Mouse (Mus musculus) lung, postnatal 36 days (tissue): Measurements from ENCODE around the gene Mapk14.
"Not testable (repeated sequence)": the region's sequence is repeated elsewhere in the genome, so short reads cannot be mapped to it uniquely, and the experiment has no call there.

Experiments
- DNase-seq: peaks from one replicate; pipeline ENCODE4 v3.0.0; 2022; ENCODE audit warnings: mixed read lengths

Gene Mapk14

GRCm38 (mm10) chr17:28698672-28699071, 7.5 kb downstream of the Mapk14 start:
- no peak for DNase-seq

GRCm38 (mm10) chr17:28699789-28700188, 8.7 kb downstream of the Mapk14 start:
- no peak for DNase-seq

- no peak for DNase-seq
Observed at GRCm38 (mm10) chr17:28701171-28701570, 10.0 kb downstream of the Mapk14 start.

DNA sequence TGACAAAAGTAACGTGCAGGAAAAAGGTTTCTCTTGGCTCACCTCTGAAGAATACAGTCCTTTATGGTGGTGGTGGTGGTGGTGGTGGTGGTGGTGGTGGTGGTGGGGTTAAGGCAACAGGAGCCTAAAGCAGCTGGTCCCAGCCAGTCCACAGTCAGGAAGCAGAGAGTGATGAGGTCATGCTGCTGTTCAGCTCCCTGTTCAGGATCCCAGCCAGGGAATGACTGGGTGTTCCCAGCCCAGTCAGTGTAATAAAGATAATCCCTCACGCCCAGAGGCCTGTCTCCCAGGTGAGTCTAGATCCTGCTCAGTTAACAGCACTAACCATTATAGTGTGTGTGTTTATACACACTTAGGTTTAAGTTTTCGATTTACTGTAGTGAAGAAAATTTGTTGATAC, 10.6 kb downstream of the Mapk14 start:
- no peak for DNase-seq

DNA sequence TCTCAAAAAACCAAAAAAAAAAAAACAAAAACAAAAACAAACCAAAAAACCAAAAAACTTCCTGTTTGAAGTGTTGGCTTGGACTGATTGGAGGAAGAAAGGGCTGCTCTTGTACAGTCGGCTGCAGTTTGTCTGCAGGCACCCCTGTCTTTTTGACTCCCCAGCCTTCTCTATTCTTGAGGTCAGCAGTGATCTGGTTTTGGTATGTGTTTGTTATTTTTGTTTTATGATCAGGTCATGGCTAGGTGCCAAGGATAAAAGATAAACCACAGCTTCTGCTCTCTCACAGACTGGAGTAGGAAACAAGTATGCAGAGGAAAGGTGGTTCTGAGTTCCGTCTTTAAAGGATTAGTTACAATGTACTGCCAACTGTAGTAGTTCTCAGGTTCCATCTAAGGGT, 11.5 kb downstream of the Mapk14 start:
- peak; percentile 74 for DNase-seq

GRCm38 (mm10) chr17:28706697-28707096, 15.6 kb downstream of the Mapk14 start:
- DNase-seq = no peak

DNA sequence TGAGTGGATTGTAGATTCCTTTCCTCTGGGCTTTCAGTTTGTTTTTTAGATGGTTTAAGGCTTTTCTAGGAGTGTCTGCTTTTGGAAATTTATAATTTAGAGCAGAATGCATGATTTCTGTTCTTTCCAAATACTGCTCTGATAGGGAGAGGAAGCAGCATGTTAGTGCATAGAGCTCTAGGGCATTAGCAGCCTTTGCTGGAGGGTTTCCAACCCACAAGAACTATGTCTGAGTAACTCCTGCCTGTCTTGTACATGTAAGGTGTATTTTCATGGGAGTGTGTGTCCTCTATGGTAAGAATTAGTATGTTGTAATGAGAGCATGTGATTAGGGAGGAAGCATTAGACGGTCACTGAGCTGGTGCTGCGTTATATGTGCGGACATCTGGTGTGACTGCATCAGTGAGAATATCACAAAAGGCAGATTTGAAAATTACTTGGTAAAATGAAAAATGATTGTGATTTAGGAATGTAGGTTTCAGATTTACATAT, 16.1 kb downstream of the Mapk14 start:
- no peak for DNase-seq

GRCm38 (mm10) chr17:28707816-28708215, 16.7 kb downstream of the Mapk14 start:
- DNase-seq = no peak

DNA sequence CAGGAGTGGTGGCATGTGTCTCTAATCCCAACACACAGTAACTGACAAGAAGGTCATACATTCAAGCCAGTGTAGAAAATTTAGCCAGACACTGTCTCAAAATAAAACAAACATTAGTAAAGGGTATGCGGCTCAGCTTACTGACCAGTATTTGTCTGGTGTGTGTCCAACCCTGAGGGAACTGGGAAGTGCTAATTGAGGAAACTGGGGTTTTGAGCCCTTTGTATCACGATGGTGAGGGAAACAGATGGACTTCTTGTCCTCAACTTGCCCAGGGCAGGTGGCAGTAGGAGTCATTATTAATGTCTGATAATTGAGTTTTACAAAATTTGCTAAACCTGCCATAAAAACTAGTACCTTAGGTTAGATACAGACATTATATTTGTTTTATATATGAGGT, 17.9 kb downstream of the Mapk14 start:
- DNase-seq = no peak

DNA sequence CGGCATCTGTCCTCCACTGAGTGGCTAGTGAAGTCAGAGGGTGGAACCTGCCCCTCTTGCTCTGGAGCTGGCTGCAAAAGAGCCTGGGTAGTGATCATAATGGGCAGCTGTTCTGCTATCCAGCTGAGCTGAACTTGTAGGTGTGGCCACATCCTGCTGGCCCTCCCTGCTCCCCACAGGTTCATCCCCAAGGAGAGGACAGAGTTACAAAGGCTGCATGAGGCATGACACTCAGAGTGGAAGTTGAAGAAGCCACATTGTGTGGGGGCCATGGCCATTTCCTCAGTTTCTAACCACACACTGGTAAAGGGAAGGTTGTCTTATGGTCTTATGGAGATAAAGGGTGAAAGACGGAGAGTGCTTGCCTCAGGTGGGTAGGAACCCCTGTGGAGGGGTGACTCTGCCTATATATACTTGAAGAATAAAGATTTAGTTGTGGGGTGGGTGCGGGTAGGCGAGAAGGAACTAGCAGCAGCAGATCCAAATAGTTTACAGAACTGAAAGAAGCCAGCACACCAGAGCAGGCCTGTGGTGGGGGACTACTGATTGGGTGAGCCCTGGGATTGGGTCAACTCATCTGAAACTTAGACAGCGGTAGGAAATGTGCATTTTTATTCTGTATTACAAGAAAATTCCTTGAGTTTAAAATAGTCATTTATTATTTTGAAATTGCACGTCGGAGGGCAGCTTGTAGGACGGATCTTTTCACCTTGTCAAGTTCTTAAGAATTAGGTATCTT, 18.6 kb downstream of the Mapk14 start:
- DNase-seq = peak; percentile 36

DNA sequence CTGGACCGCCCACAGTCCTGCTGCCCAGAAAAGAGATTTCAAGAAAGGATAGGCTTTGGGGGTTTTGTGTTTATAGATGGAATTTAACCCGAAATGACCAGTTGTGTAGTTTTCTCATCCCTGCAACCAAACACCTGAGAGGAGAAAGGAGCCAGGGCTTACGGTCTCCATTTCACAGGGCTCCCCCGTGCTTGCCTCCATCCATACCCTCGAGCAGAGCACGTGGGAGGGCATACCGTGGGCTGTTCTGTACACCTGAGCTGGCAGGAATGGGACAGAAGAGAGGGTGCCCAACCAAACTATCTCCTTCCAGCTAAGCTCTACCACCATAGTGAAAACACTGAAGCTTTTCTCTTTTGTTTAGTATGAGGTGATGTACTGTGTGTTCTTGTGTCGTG, 19.2 kb downstream of the Mapk14 start:
- DNase-seq = no peak

- no peak for DNase-seq
Observed at GRCm38 (mm10) chr17:28711237-28711636, 20.1 kb downstream of the Mapk14 start.

DNA sequence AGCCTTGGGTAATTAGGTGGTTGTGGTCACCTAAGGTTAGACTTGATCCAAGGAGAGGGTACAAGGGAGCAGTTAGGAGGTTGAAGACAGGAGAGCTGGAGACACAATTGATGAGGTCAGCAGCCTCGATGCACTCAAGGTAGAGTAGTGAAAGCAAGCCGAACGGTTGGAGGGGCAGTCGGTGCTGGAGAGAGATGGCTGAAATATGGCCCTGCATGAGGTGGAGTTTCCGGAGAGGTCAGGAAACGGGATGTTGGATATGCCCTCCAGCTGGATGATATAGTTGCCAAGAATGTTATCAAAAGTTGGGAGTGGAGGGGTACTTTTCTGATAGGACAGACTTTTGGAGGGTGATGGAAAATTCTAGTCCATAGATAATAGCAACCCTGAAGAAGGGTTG, 21.2 kb downstream of the Mapk14 start:
- DNase-seq = no peak

DNA sequence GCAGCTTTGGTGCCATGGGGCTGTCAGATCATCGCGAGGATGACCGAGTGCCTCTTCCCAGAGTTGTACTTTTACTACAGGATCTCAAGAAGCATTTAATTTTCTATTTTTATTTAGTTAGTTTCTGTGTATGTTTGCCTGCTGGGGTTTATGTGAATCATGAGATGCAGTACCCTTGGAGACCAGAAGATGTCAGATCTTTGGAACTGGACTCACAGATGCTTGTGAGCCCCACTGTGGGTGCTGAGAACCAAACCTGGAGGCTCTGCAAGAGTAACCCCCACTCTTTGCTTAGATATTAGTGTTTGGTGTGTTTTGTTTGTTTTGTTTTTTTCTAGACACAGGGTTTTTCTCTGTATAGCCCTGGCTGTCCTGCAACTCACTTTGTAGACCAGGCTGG, 22.9 kb downstream of the Mapk14 start:
- no peak for DNase-seq

DNA sequence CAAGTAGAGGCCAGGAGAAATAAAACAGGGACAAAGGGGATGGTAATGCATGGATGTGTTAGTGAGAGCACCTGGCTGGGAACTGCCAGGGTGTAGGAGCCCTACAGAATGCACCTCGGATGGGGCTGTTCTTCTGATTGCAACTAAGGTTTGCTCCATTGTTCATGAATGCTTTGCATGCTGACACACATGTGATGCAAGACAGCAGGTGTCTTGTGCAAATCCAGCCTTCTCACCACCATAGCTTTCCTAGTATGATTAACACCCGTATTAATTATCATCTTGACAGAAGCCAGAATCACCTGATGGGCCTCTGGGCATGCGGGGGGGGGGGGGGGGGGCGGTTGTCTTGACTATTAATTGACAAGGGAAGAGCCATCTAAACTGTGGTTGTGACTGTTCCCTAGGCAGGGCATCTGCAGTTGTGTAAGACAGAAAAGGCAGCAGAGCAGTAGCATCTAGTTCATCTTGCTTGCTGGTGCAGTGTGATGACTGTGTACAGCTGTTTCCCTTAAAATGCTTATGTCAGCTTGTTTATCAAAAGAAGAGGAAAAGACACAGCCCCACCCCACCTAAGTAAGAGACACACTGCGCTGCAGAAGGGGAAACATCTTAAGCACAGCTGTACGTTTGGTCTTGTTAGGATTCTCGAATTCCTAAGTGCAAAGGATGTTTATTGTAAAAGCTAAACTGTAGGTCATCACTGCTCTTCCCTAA, 24.9 kb downstream of the Mapk14 start:
- DNase-seq = no peak

GRCm38 (mm10) chr17:28717535-28717934, 26.4 kb downstream of the Mapk14 start:
- no peak for DNase-seq

GRCm38 (mm10) chr17:28725783-28726182, 34.7 kb downstream of the Mapk14 start, which contains the start of gene AC170998.1:
Gene AC170998.1 (plus strand): TSS chr17:28726083.
- DNase-seq = no peak

- DNase-seq = not testable (repeated sequence)
Observed at GRCm38 (mm10) chr17:28727511-28727910, 36.4 kb downstream of the Mapk14 start.

DNA sequence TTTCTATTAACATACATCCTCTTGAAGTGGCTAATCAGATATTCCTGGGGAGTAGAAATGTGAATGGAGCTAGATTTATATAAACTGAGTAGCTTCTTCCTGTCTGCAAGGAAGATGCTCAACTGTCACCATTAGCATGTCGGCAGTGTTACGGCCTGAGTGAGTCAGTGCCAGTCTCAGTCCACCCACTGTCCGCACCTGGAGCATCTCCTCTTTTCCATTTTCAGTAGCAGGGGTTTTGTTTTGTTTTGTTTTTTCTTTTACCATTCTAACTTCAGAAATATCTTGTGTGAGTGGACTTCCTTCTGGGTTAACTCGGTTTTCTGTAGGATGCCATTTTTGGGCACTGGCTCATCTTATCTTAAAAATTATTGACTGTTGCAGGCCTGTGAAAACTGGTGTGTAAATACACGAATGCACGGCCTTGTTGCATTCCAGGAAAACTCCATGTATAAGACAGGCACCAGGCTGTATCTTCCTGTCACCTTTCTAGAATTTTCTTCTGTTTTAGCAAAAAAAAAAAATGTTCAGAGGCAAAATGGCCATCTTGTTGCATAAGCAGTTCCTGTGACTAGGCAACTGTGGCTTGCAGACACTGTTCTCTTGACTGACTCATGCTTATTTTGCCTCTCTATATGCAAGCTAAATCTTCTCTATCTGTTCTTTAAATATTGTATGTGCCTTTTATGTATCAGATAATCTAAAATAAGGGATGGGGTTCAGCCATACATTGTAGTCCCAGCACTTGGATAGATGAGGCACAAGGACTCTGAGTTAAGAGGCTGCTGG, 44.4 kb downstream of the Mapk14 start:
- no peak for DNase-seq

- peak; percentile 18 for DNase-seq
Observed at GRCm38 (mm10) chr17:28736486-28736885, 45.4 kb downstream of the Mapk14 start.

DNA sequence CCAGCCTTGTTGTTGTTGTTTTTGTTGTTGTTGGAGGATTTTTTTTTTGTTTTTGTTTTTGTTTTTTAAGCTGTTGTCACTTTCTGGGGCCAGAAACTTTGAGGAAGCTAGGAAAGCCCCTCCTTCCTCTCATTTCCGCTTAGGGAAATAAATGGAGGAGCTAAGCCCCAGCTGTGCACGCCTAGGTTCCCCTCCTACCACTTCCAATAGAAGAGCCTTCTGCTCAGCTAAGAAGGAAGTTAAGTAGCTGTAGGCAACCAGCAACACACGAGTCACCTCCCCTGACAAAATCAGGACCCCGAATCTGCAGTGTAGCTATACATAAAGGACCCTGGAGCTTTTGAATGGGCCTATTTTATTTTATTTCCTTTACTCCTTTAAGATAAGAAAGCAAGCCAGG, 46.8 kb downstream of the Mapk14 start:
- peak; percentile 44 for DNase-seq

DNA sequence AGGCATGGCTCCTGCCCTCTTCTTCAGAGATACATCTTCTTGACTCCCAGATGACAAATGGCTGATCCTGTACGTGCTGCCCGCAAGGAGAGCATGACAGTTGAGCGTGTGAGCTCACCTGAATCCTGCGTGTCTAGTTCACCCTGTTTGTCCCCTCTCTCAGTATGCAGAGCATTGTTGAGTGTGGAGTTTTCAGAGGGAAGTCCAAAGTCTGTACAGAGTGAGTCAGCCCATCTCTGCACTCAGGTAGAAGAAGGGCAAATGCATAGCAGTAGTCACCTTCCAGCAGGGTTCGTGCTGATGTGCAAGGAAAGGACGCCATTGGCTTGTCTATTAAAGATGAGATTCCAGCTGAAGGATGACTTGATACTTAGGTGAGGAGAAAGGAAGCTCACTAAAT, 48.1 kb downstream of the Mapk14 start:
- no peak for DNase-seq

DNA sequence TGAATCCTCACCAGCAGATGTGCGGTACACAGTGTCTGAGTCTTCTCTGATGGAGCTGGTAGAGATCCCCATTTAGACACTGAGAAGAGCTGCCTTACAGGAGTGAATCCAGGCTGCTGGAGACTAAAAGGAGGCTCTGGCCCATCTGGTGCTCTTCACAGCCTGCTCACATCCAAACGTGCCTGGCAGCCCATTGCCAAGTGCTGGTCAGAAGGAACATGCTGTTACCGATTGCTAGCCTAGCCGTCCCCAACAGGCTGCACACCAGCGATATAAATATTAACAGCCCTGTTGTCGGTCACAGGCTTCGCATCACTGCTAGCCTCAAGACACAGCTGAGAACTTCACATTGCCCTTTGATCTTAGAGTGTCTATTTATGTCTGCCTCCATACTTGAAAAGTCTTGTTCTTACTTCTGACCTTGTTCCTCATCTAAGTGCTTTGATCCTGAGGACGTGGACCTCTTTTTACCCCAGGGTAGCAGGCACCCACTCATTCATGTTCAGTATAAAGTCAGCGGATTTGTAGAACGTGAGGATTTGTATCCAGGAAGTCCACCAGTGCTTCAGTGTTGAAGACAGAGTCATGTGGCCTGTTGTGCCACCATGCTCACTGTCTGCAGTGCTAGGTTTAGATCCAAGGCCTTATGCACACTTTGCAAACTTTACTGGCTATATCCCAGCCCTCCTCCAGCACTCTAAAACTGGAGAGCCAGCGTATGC, 52.2 kb downstream of the Mapk14 start:
- DNase-seq = no peak
